Mouse (Mus musculus) midbrain, embryonic 16.5 days (tissue): ENCODE measurements around the gene Bfar. TPM values are rescaled to one million over a fixed set of nuclear protein-coding genes. Genes with fewer than 3 reads are reported as not detected.
"Not testable (repeated sequence)": the region's sequence is repeated elsewhere in the genome, so short reads cannot be mapped to it uniquely, and the experiment has no call there.

Experiments
- ATAC-seq: fragments of 200-750 bp; cut with Nextera tagmentation; 2 replicates; pipeline ENCODE4 v1.8.0; 2017; ENCODE audit warnings: moderate TSS enrichment
- H3K27ac ChIP-seq: fragments of 300-500 bp; sonication (generic); 2 replicates; pipeline ENCODE4 v1.5.1; 2014; ENCODE audit warnings: mild to moderate bottlenecking, low read length, mixed read lengths
- H3K27me3 ChIP-seq: fragments of 300-500 bp; sonication (generic); 2 replicates; pipeline ENCODE4 v1.6.1; 2014; ENCODE audit warnings: low read depth, low read length, mixed read lengths; ENCODE audit not compliant: control insufficient read depth, insufficient read depth
- H3K36me3 ChIP-seq: fragments of 300-500 bp; sonication (generic); 2 replicates; pipeline ENCODE4 v1.6.1; 2014; ENCODE audit warnings: mild to moderate bottlenecking, low read length, moderate library complexity, mixed read lengths; ENCODE audit not compliant: control insufficient read depth, insufficient read depth
- H3K4me1 ChIP-seq: fragments of 300-500 bp; sonication (generic); 2 replicates; pipeline ENCODE4 v1.6.1; 2014; ENCODE audit warnings: mild to moderate bottlenecking, low read length, mixed read lengths; ENCODE audit not compliant: control insufficient read depth, insufficient read depth
- H3K4me2 ChIP-seq: fragments of 300-500 bp; sonication (generic); 2 replicates; pipeline ENCODE4 v1.6.1; 2014; ENCODE audit warnings: mild to moderate bottlenecking, low read length, mixed read lengths
- H3K4me3 ChIP-seq: fragments of 300-500 bp; sonication (generic); 2 replicates; pipeline ENCODE4 v1.5.1; 2014; ENCODE audit warnings: low read depth, mild to moderate bottlenecking, low read length, moderate library complexity, mixed read lengths
- H3K9ac ChIP-seq: fragments of 300-500 bp; sonication (generic); 2 replicates; pipeline ENCODE4 v1.6.1; 2014; ENCODE audit warnings: low read depth, low read length, mixed read lengths
- H3K9me3 ChIP-seq: fragments of 300-500 bp; sonication (generic); replicated peaks from 2 replicates; pipeline ENCODE4 v1.6.1; 2014; ENCODE audit warnings: mild to moderate bottlenecking, low read length, mixed read lengths; ENCODE audit not compliant: control insufficient read depth, poor library complexity, severe bottlenecking
- WGBS: fragments of 180-500 bp; shearing (Covaris S2); extraction: QIAGEN DNeasy Blood & Tissue Kit; methylation state at CpG from one replicate; pipeline ENCODE4 v1.1.7; 2014; 5-methylcytosine and 5-hydroxymethylcytosine counted together
- polyA plus RNA-seq: library from polyadenylated mRNA; unstranded; fragments of >200 nt; fragmentation: Nextera tagmentation; extraction: Ambion mirVana; gene quantifications from 2 replicates; pipeline ENCODE4 v1.2.1, GENCODE M21; 2015

The Bfar gene
- 52.7 and 56.4 TPM in 2 replicates for polyA plus RNA-seq

GRCm38 (mm10) chr16:13671685-13672385 is at the start of gene Bfar, which contains the start of gene 3110001I22Rik:
Gene Bfar, plus strand, starts transcription at chr16:13671858.
Gene 3110001I22Rik, plus strand, starts transcription at chr16:13671929.
- peak within 1 kb of the TSS; percentile 85 for H3K27ac ChIP-seq
- peak within 1 kb of the TSS; percentile 88 for H3K9ac ChIP-seq
- ATAC-seq: peak; percentile 94
- peaks cover 19% of the 10 kb centered on the region for H3K4me1 ChIP-seq
- H3K4me2 ChIP-seq: peak within 1 kb of the TSS; percentile 86
- peak within 1 kb of the TSS; percentile 75 for H3K4me3 ChIP-seq
- no peaks in the 10 kb centered on the region for H3K27me3 ChIP-seq
- H3K36me3 ChIP-seq: peaks cover 2% of the 10 kb centered on the region
- WGBS: under 1% methylated on average over 52 of the region's 54 CpGs
- no peaks in the 10 kb centered on the region for H3K9me3 ChIP-seq

GRCm38 (mm10) chr16:13628345-13628744 is 43.3 kb upstream of the Bfar start:
- Histone ChIP-seq H3K4me3 (no peak overlapping the region), H3K27ac (no peak overlapping the region), H3K36me3 (peaks cover 13% of the 10 kb centered on the region), H3K4me1 (no peaks in the 10 kb centered on the region), H3K27me3 (no peaks in the 10 kb centered on the region), H3K9me3 (no peaks in the 10 kb centered on the region), H3K4me2 (no peak overlapping the region), H3K9ac (no peak overlapping the region)
- WGBS: 39% methylated on average over 5 of the region's 5 CpGs
- no peak for ATAC-seq

GRCm38 (mm10) chr16:13638198-13638597 is 33.5 kb upstream of the Bfar start:
- not testable (repeated sequence) for H3K9me3 ChIP-seq, H3K27me3 ChIP-seq, H3K4me2 ChIP-seq, H3K4me1 ChIP-seq, H3K27ac ChIP-seq, H3K9ac ChIP-seq, H3K4me3 ChIP-seq, ATAC-seq
- peaks cover 12% of the 10 kb centered on the region for H3K36me3 ChIP-seq
- 42% methylated on average over 2 of the region's 2 CpGs for WGBS

- Histone ChIP-seq H3K9me3 (no peaks in the 10 kb centered on the region; the same call in 1 of the 2 replicates), H3K4me3 (no peak overlapping the region), H3K36me3 (peaks cover 5% of the 10 kb centered on the region), H3K9ac (no peak overlapping the region), H3K4me2 (no peak overlapping the region), H3K27me3 (no peaks in the 10 kb centered on the region), H3K27ac (no peak overlapping the region), H3K4me1 (no peaks in the 10 kb centered on the region)
- WGBS: 85% methylated on average over 5 of the region's 5 CpGs
- no peak for ATAC-seq
Observed at GRCm38 (mm10) chr16:13639508-13639907, 32.1 kb upstream of the Bfar start.

GRCm38 (mm10) chr16:13640064-13640463 is 31.6 kb upstream of the Bfar start:
- 78% methylated on average over 7 of the region's 7 CpGs for WGBS
- Histone ChIP-seq H3K4me1 (no peaks in the 10 kb centered on the region), H3K27ac (no peak overlapping the region), H3K4me2 (no peak overlapping the region), H3K27me3 (no peaks in the 10 kb centered on the region), H3K36me3 (peaks cover 4% of the 10 kb centered on the region; the same call in 1 of the 2 replicates), H3K4me3 (no peak overlapping the region), H3K9me3 (no peaks in the 10 kb centered on the region), H3K9ac (no peak overlapping the region)
- ATAC-seq: no peak

GRCm38 (mm10) chr16:13644474-13644873 is 27.2 kb upstream of the Bfar start:
- Histone ChIP-seq H3K4me3 (no peak overlapping the region), H3K4me1 (no peaks in the 10 kb centered on the region), H3K27me3 (no peaks in the 10 kb centered on the region), H3K36me3 (peaks cover 8% of the 10 kb centered on the region; the same call in 1 of the 2 replicates), H3K4me2 (no peak overlapping the region), H3K9me3 (no peaks in the 10 kb centered on the region), H3K9ac (no peak overlapping the region), H3K27ac (no peak overlapping the region)
- 95% methylated on average over 3 of the region's 3 CpGs for WGBS
- ATAC-seq: no peak

- ATAC-seq: no peak
- peaks cover 12% of the 10 kb centered on the region; the same call in 1 of the 2 replicates for H3K36me3 ChIP-seq
- 93% methylated on average over 4 of the region's 4 CpGs for WGBS
- no peaks in the 10 kb centered on the region for H3K4me1 ChIP-seq
- H3K9ac ChIP-seq: no peak overlapping the region
- H3K4me3 ChIP-seq: no peak overlapping the region
- no peak overlapping the region for H3K27ac ChIP-seq
- no peaks in the 10 kb centered on the region for H3K27me3 ChIP-seq
- H3K4me2 ChIP-seq: no peak overlapping the region
- no peaks in the 10 kb centered on the region for H3K9me3 ChIP-seq
Observed at GRCm38 (mm10) chr16:13645930-13646329, 25.7 kb upstream of the Bfar start.

GRCm38 (mm10) chr16:13658886-13659285 is 12.8 kb upstream of the Bfar start:
- no peak overlapping the region for H3K4me2 ChIP-seq
- no peaks in the 10 kb centered on the region for H3K4me1 ChIP-seq
- 90% methylated on average over 3 of the region's 3 CpGs for WGBS
- no peak overlapping the region for H3K9ac ChIP-seq
- peaks cover 14% of the 10 kb centered on the region for H3K36me3 ChIP-seq
- no peak for ATAC-seq
- no peak overlapping the region for H3K4me3 ChIP-seq
- no peak overlapping the region for H3K27ac ChIP-seq
- H3K9me3 ChIP-seq: no peaks in the 10 kb centered on the region
- H3K27me3 ChIP-seq: no peaks in the 10 kb centered on the region

- Histone ChIP-seq H3K27ac (no peak overlapping the region), H3K4me3 (no peak overlapping the region), H3K4me1 (no peaks in the 10 kb centered on the region), H3K4me2 (no peak overlapping the region), H3K36me3 (peaks cover 11% of the 10 kb centered on the region), H3K9me3 (no peaks in the 10 kb centered on the region), H3K27me3 (no peaks in the 10 kb centered on the region), H3K9ac (no peak overlapping the region)
- 94% methylated on average over 9 of the region's 9 CpGs for WGBS
- ATAC-seq: no peak
Observed at GRCm38 (mm10) chr16:13660736-13661135, 10.9 kb upstream of the Bfar start.
